Mouse (Mus musculus): Measurements from ENCODE around the gene Aatf. TPM values are rescaled to one million over a fixed set of nuclear protein-coding genes. Genes with fewer than 3 reads are reported as not detected.

The Aatf gene
- polyA plus RNA-seq (2016; fragmentation: Nextera tagmentation; extraction: Ambion mirVana): 59.2 and 59.9 TPM in 2 replicates

- H3K36me3 ChIP-seq: peaks cover 30% of the 10 kb centered on the region
- peaks cover 38% of the 10 kb centered on the region for H3K27me3 ChIP-seq (replicated peaks)
- H3K4me3 ChIP-seq: peak within 1 kb of the TSS; percentile 71
- peak within 1 kb of the TSS; percentile 80 for H3K9ac ChIP-seq
- H3K9me3 ChIP-seq (replicated peaks): no peaks in the 10 kb centered on the region
- ATAC-seq: peak; percentile 99
- peaks cover 26% of the 10 kb centered on the region for H3K4me1 ChIP-seq
- H3K27ac ChIP-seq: peak within 1 kb of the TSS; percentile 71
- H3K4me2 ChIP-seq: peak within 1 kb of the TSS; percentile 94
- under 1% methylated on average over 80 of the region's 80 CpGs for WGBS (ENCODE audit: insufficient replicate concordance)
Observed at GRCm38 (mm10) chr11:84513171-84514116, at the start of gene Aatf. Gene Aatf (minus strand): TSS chr11:84513522.

GRCm38 (mm10) chr11:84562758-84563347, 49.5 kb upstream of the Aatf start:
- no peak overlapping the region for H3K27ac ChIP-seq
- no peak overlapping the region for H3K9ac ChIP-seq
- ATAC-seq: no peak
- peaks cover 57% of the 10 kb centered on the region for H3K27me3 ChIP-seq (replicated peaks)
- H3K4me2 ChIP-seq: no peak overlapping the region
- H3K36me3 ChIP-seq: no peaks in the 10 kb centered on the region
- WGBS (ENCODE audit: insufficient replicate concordance): 31% methylated on average over 9 of the region's 9 CpGs
- no peaks in the 10 kb centered on the region for H3K9me3 ChIP-seq (replicated peaks)
- H3K4me3 ChIP-seq: no peak overlapping the region
- H3K4me1 ChIP-seq: no peaks in the 10 kb centered on the region

GRCm38 (mm10) chr11:84561546-84561945, 48.2 kb upstream of the Aatf start:
- H3K27ac ChIP-seq: no peak overlapping the region
- H3K9me3 ChIP-seq (replicated peaks): no peaks in the 10 kb centered on the region
- peaks cover 47% of the 10 kb centered on the region for H3K27me3 ChIP-seq (replicated peaks)
- no peaks in the 10 kb centered on the region for H3K36me3 ChIP-seq
- WGBS (ENCODE audit: insufficient replicate concordance): 65% methylated on average over 5 of the region's 5 CpGs
- no peak overlapping the region for H3K4me3 ChIP-seq
- no peaks in the 10 kb centered on the region for H3K4me1 ChIP-seq
- no peak overlapping the region for H3K4me2 ChIP-seq
- ATAC-seq: no peak
- H3K9ac ChIP-seq: no peak overlapping the region

GRCm38 (mm10) chr11:84553821-84554450, 40.6 kb upstream of the Aatf start:
- Histone ChIP-seq H3K9ac (no peak overlapping the region), H3K9me3 (replicated peaks) (no peaks in the 10 kb centered on the region), H3K27me3 (replicated peaks) (peaks cover 43% of the 10 kb centered on the region), H3K4me2 (no peak overlapping the region), H3K4me1 (no peaks in the 10 kb centered on the region), H3K4me3 (no peak overlapping the region), H3K36me3 (no peaks in the 10 kb centered on the region), H3K27ac (no peak overlapping the region)
- no peak for ATAC-seq
- 72% methylated on average over 14 of the region's 14 CpGs for WGBS (ENCODE audit: insufficient replicate concordance)

GRCm38 (mm10) chr11:84551296-84551695, 38.0 kb upstream of the Aatf start:
- no peak overlapping the region for H3K4me3 ChIP-seq
- H3K27me3 ChIP-seq (replicated peaks): peaks cover 63% of the 10 kb centered on the region
- no peak overlapping the region for H3K27ac ChIP-seq
- H3K4me2 ChIP-seq: no peak overlapping the region
- H3K4me1 ChIP-seq: no peaks in the 10 kb centered on the region
- H3K9me3 ChIP-seq (replicated peaks): no peaks in the 10 kb centered on the region
- no peak overlapping the region for H3K9ac ChIP-seq
- H3K36me3 ChIP-seq: no peaks in the 10 kb centered on the region
- no peak for ATAC-seq
- WGBS (ENCODE audit: insufficient replicate concordance): 76% methylated on average over 4 of the region's 4 CpGs

- Histone ChIP-seq H3K4me1 (no peaks in the 10 kb centered on the region), H3K27me3 (replicated peaks) (peaks cover 66% of the 10 kb centered on the region), H3K36me3 (no peaks in the 10 kb centered on the region), H3K9me3 (replicated peaks) (no peaks in the 10 kb centered on the region), H3K4me2 (no peak overlapping the region), H3K27ac (no peak overlapping the region), H3K9ac (no peak overlapping the region), H3K4me3 (no peak overlapping the region)
- ATAC-seq: no peak
- 41% methylated on average over 6 of the region's 6 CpGs for WGBS (ENCODE audit: insufficient replicate concordance)
Observed at GRCm38 (mm10) chr11:84549258-84549791, 36.0 kb upstream of the Aatf start.

GRCm38 (mm10) chr11:84548293-84548692, 35.0 kb upstream of the Aatf start:
- H3K9ac ChIP-seq: no peak overlapping the region
- no peaks in the 10 kb centered on the region for H3K9me3 ChIP-seq (replicated peaks)
- no peak for ATAC-seq
- H3K4me3 ChIP-seq: no peak overlapping the region
- no peaks in the 10 kb centered on the region for H3K36me3 ChIP-seq
- WGBS (ENCODE audit: insufficient replicate concordance): 38% methylated on average over 2 of the region's 2 CpGs
- no peaks in the 10 kb centered on the region for H3K4me1 ChIP-seq
- no peak overlapping the region for H3K27ac ChIP-seq
- peaks cover 71% of the 10 kb centered on the region for H3K27me3 ChIP-seq (replicated peaks)
- H3K4me2 ChIP-seq: no peak overlapping the region

GRCm38 (mm10) chr11:84539981-84540380, 26.7 kb upstream of the Aatf start:
- H3K4me2 ChIP-seq: no peak overlapping the region
- no peak overlapping the region for H3K9ac ChIP-seq
- H3K36me3 ChIP-seq: no peaks in the 10 kb centered on the region
- H3K4me1 ChIP-seq: no peaks in the 10 kb centered on the region
- ATAC-seq: no peak
- H3K27ac ChIP-seq: no peak overlapping the region
- no peaks in the 10 kb centered on the region for H3K9me3 ChIP-seq (replicated peaks)
- H3K4me3 ChIP-seq: no peak overlapping the region
- H3K27me3 ChIP-seq (replicated peaks): peaks cover 77% of the 10 kb centered on the region
- WGBS (ENCODE audit: insufficient replicate concordance): 17% methylated on average over 4 of the region's 4 CpGs

- Histone ChIP-seq H3K4me2 (no peak overlapping the region), H3K36me3 (no peaks in the 10 kb centered on the region), H3K27ac (no peak overlapping the region), H3K27me3 (replicated peaks) (peaks cover 100% of the 10 kb centered on the region), H3K9ac (no peak overlapping the region), H3K4me3 (no peak overlapping the region), H3K9me3 (replicated peaks) (no peaks in the 10 kb centered on the region), H3K4me1 (peaks cover 6% of the 10 kb centered on the region; the same call in 1 of the 2 replicates)
- no peak for ATAC-seq
- WGBS (ENCODE audit: insufficient replicate concordance): 11% methylated on average over 14 of the region's 14 CpGs
Observed at GRCm38 (mm10) chr11:84529797-84530703, 16.7 kb upstream of the Aatf start.

GRCm38 (mm10) chr11:84529143-84529755, 15.9 kb upstream of the Aatf start:
- H3K27ac ChIP-seq: no peak overlapping the region
- H3K4me3 ChIP-seq: no peak overlapping the region
- H3K9me3 ChIP-seq (replicated peaks): no peaks in the 10 kb centered on the region
- peaks cover 100% of the 10 kb centered on the region for H3K27me3 ChIP-seq (replicated peaks)
- peaks cover 11% of the 10 kb centered on the region for H3K4me1 ChIP-seq
- no peak overlapping the region for H3K4me2 ChIP-seq
- no peak for ATAC-seq
- H3K36me3 ChIP-seq: no peaks in the 10 kb centered on the region
- 4% methylated on average over 24 of the region's 24 CpGs for WGBS (ENCODE audit: insufficient replicate concordance)
- no peak overlapping the region for H3K9ac ChIP-seq
